Mouse (Mus musculus): ENCODE data around the gene Tcp11. TPM values are rescaled to one million over a fixed set of nuclear protein-coding genes. Genes with fewer than 3 reads are reported as not detected.

Gene Tcp11
- total and polyA plus RNA-seq, 2 experiments from 2014 or later: 2.9 to 7.2 TPM

DNA sequence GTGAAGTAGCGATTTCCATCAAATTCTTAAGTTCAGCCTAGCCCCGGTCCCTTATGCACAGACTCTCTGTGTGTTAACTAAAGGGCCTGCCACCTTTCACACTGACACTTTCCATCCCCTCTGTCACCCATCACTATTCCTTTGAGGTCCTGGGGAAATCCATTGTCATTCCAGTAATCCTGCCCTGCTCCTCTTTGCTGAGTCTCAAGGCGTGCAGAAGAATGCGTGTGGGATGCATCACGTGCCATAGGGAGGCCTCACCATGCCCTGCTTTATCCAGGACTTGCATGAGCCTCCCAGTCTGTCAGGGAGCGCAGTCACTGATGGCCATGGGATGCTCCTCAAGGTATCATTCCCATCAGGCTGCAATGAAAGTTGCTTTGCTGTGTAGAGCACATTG is 62.1 kb downstream of the Tcp11 start:
- WGBS: 54% methylated on average over 6 of the region's 6 CpGs
- TF ChIP-seq CTCF (IDR thresholded peaks at IDR 0.05; ENCODE audit: low read depth): no peak
- Histone ChIP-seq H3K4me1 (ENCODE audit: insufficient read depth) (peaks cover 13% of the 10 kb centered on the region; the same call in 1 of the 2 replicates), H3K27ac (ENCODE audit: low read depth, low read length) (no peak overlapping the region), H3K9ac (no peak overlapping the region), H3K4me3 (ENCODE audit: low read depth, low read length) (no peak overlapping the region), H3K27me3 (ENCODE audit: insufficient read depth, low read length) (no peaks in the 10 kb centered on the region), H3K4me2 (ENCODE audit: low read depth) (no peak overlapping the region), H3K36me3 (ENCODE audit: insufficient read depth) (no peaks in the 10 kb centered on the region), H3K9me3 (ENCODE audit: low read length) (no peaks in the 10 kb centered on the region)
- no peak for ATAC-seq
- no peak for DNase-seq

Other genes starting within 250 kb of the Tcp11 start
- gene Snrpc, start 242.5 kb downstream of the Tcp11 start, total RNA-seq (2014; rRNA removed): 137 and 204 TPM in 2 replicates
- gene Snrpc, start 242.5 kb downstream of the Tcp11 start, polyA plus RNA-seq (2015; fragmentation: Nextera tagmentation; extraction: Ambion mirVana): 259 and 297 TPM in 2 replicates
- 9.8 and 13.6 TPM in 2 replicates for gene Uhrf1bp1, start 224.2 kb downstream of the Tcp11 start, total RNA-seq (2014; rRNA removed)
- 2.1 and 2.6 TPM in 2 replicates for gene Uhrf1bp1, start 224.2 kb downstream of the Tcp11 start, polyA plus RNA-seq (2015; fragmentation: Nextera tagmentation; extraction: Ambion mirVana)
- 45.0 and 67.4 TPM in 2 replicates for gene Anks1, start 171.3 kb downstream of the Tcp11 start, total RNA-seq (2014; rRNA removed)
- gene Anks1, start 171.3 kb downstream of the Tcp11 start, polyA plus RNA-seq (2015; fragmentation: Nextera tagmentation; extraction: Ambion mirVana): 16.8 and 21.1 TPM in 2 replicates
- 22.9 and 23.9 TPM in 2 replicates for gene Taf11, start 170.8 kb downstream of the Tcp11 start, total RNA-seq (2014; rRNA removed)
- 53.1 and 60.6 TPM in 2 replicates for gene Taf11, start 170.8 kb downstream of the Tcp11 start, polyA plus RNA-seq (2015; fragmentation: Nextera tagmentation; extraction: Ambion mirVana)
- 16.3 and 16.7 TPM in 2 replicates for gene Scube3, start 61.5 kb upstream of the Tcp11 start, total RNA-seq (2014; rRNA removed)
- gene Scube3, start 61.5 kb upstream of the Tcp11 start, polyA plus RNA-seq (2015; fragmentation: Nextera tagmentation; extraction: Ambion mirVana): 3.1 and 3.2 TPM in 2 replicates
- 57.7 and 72.4 TPM in 2 replicates for gene Zfp523, start 96.5 kb upstream of the Tcp11 start, total RNA-seq (2014; rRNA removed)
- gene Zfp523, start 96.5 kb upstream of the Tcp11 start, polyA plus RNA-seq (2015; fragmentation: Nextera tagmentation; extraction: Ambion mirVana): 36.5 and 41.1 TPM in 2 replicates
- 5.2 and 6.8 TPM in 2 replicates for gene Def6, start 127.1 kb upstream of the Tcp11 start, total RNA-seq (2014; rRNA removed)
- 6.8 and 8.5 TPM in 2 replicates for gene Def6, start 127.1 kb upstream of the Tcp11 start, polyA plus RNA-seq (2015; fragmentation: Nextera tagmentation; extraction: Ambion mirVana)
- 5.4 and 7.9 TPM in 2 replicates for gene Ppard, start 152.1 kb upstream of the Tcp11 start, total RNA-seq (2014; rRNA removed)
- gene Ppard, start 152.1 kb upstream of the Tcp11 start, polyA plus RNA-seq (2015; fragmentation: Nextera tagmentation; extraction: Ambion mirVana): 0.92 and 1.3 TPM in 2 replicates
- gene Fance, start 232.9 kb upstream of the Tcp11 start, total RNA-seq (2014; rRNA removed): 32.5 and 35.2 TPM in 2 replicates
- gene Fance, start 232.9 kb upstream of the Tcp11 start, polyA plus RNA-seq (2015; fragmentation: Nextera tagmentation; extraction: Ambion mirVana): 31.2 and 31.4 TPM in 2 replicates
- gene Rpl10a, start 247.8 kb upstream of the Tcp11 start, total RNA-seq (2014; rRNA removed): 1,161 and 1,582 TPM in 2 replicates
- gene Rpl10a, start 247.8 kb upstream of the Tcp11 start, polyA plus RNA-seq (2015; fragmentation: Nextera tagmentation; extraction: Ambion mirVana): 366 and 462 TPM in 2 replicates